Mouse (Mus musculus) olfactory bulb, adult 2 months (tissue): ENCODE measurements around the gene Pde1a. TPM values are rescaled to one million over a fixed set of nuclear protein-coding genes. Genes with fewer than 3 reads are reported as not detected.

Source experiments
- H3K27ac ChIP-seq: fragments of 200-500 bp; 2 replicates; pipeline ENCODE4 v1.5.1; 2012; ENCODE audit warnings: low read depth, low read length; ENCODE audit not compliant: insufficient read depth
- H3K4me1 ChIP-seq: fragments of 200-500 bp; 2 replicates; pipeline ENCODE4 v1.6.1; 2012; ENCODE audit warnings: low read length; ENCODE audit not compliant: control insufficient read depth, insufficient read depth
- H3K4me3 ChIP-seq: fragments of 200-500 bp; 2 replicates; pipeline ENCODE4 v1.5.1; 2012; ENCODE audit warnings: mild to moderate bottlenecking, low read depth, low read length, moderate library complexity; ENCODE audit not compliant: insufficient read depth
- CTCF ChIP-seq: fragments of 200-500 bp; IDR thresholded peaks from 2 replicates; pipeline ENCODE4 v1.5.1; 2012; ENCODE audit warnings: low read depth, mild to moderate bottlenecking, low read length, moderate library complexity; ENCODE audit not compliant: insufficient read depth
- POLR2A ChIP-seq: fragments of 200-500 bp; IDR thresholded peaks from 2 replicates; pipeline ENCODE4 v1.6.1; 2012; ENCODE audit warnings: mild to moderate bottlenecking, low read depth, low read length, moderate library complexity; ENCODE audit not compliant: insufficient read depth
- WGBS: fragments of 180-500 bp; shearing (Covaris S2); methylation state at CpG from one replicate; pipeline ENCODE4 v1.1.7; 2018; 5-methylcytosine and 5-hydroxymethylcytosine counted together
- polyA plus RNA-seq: library from polyadenylated mRNA; stranded (reverse); fragments of >200 nt; gene quantifications from 2 replicates; pipeline ENCODE4 v1.2.4, GENCODE M21; 2012; ENCODE audit warnings: low replicate concordance; ENCODE audit not compliant: missing spikeins, insufficient read depth, insufficient read length

Gene Pde1a
- polyA plus RNA-seq, 1 experiment: not detected

- H3K4me1 ChIP-seq: no peaks in the 10 kb centered on the region
- 87% methylated on average over 6 of the region's 6 CpGs for WGBS
- no peak overlapping the region for H3K4me3 ChIP-seq
- TF ChIP-seq CTCF (no peak), POLR2A (no peak)
- H3K27ac ChIP-seq: no peak overlapping the region
These were observed 171.5 kb downstream of the Pde1a start for GRCm38 (mm10) chr2:79957659-79958340.

GRCm38 (mm10) chr2:79945898-79946675 lies 183.2 kb downstream of the Pde1a start:
- H3K4me1 ChIP-seq: no peaks in the 10 kb centered on the region
- H3K27ac ChIP-seq: no peak overlapping the region
- H3K4me3 ChIP-seq: no peak overlapping the region
- no peak for TF ChIP-seq CTCF
- TF ChIP-seq POLR2A: no peak
- 76% methylated on average over 8 of the region's 8 CpGs for WGBS

- H3K4me3 ChIP-seq: no peak overlapping the region
- no peaks in the 10 kb centered on the region for H3K4me1 ChIP-seq
- WGBS: 54% methylated on average over 5 of the region's 5 CpGs
- H3K27ac ChIP-seq: no peak overlapping the region
- TF ChIP-seq CTCF: no peak
- no peak for TF ChIP-seq POLR2A
These were observed 194.6 kb downstream of the Pde1a start for GRCm38 (mm10) chr2:79934660-79935059.

GRCm38 (mm10) chr2:79922356-79922755 lies 206.9 kb downstream of the Pde1a start:
- H3K4me1 ChIP-seq: no peaks in the 10 kb centered on the region
- TF ChIP-seq CTCF: no peak
- TF ChIP-seq POLR2A: no peak

GRCm38 (mm10) chr2:79921375-79921774 lies 207.9 kb downstream of the Pde1a start:
- H3K27ac ChIP-seq: no peak overlapping the region
- TF ChIP-seq POLR2A (no peak), CTCF (no peak)
- H3K4me1 ChIP-seq: no peaks in the 10 kb centered on the region
- WGBS: 89% methylated on average over 4 of the region's 4 CpGs
- H3K4me3 ChIP-seq: no peak overlapping the region

More at GRCm38 (mm10) chr2:79922356-79922755, 206.9 kb downstream of the Pde1a start:
- no peak overlapping the region for H3K27ac ChIP-seq
- no peak overlapping the region for H3K4me3 ChIP-seq

GRCm38 (mm10) chr2:79920438-79920837 lies 208.8 kb downstream of the Pde1a start:
- WGBS: 71% methylated on average over 4 of the region's 4 CpGs
- H3K27ac ChIP-seq: no peak overlapping the region
- no peak for TF ChIP-seq POLR2A
- no peak for TF ChIP-seq CTCF
- no peak overlapping the region for H3K4me3 ChIP-seq
- no peaks in the 10 kb centered on the region for H3K4me1 ChIP-seq

GRCm38 (mm10) chr2:79901841-79902510 lies 227.3 kb downstream of the Pde1a start:
- WGBS: 86% methylated on average over 2 of the region's 2 CpGs
- TF ChIP-seq POLR2A (no peak), CTCF (no peak)
- peaks cover 2% of the 10 kb centered on the region; the same call in 1 of the 2 replicates for H3K4me1 ChIP-seq
- no peak overlapping the region for H3K27ac ChIP-seq
- H3K4me3 ChIP-seq: no peak overlapping the region

GRCm38 (mm10) chr2:79898522-79898921 lies 230.7 kb downstream of the Pde1a start:
- 54% methylated on average over 3 of the region's 3 CpGs for WGBS
- peaks cover 2% of the 10 kb centered on the region; the same call in 1 of the 2 replicates for H3K4me1 ChIP-seq
- TF ChIP-seq CTCF (no peak), POLR2A (no peak)
- no peak overlapping the region for H3K4me3 ChIP-seq
- H3K27ac ChIP-seq: no peak overlapping the region

GRCm38 (mm10) chr2:79892829-79893228 lies 236.4 kb downstream of the Pde1a start:
- WGBS: 80% methylated on average over 1 of the region's 1 CpGs
- Histone ChIP-seq H3K27ac (no peak overlapping the region), H3K4me3 (no peak overlapping the region), H3K4me1 (no peaks in the 10 kb centered on the region)
- TF ChIP-seq POLR2A (no peak), CTCF (no peak)
